In genomic region chr10:80702536-80703390, GRCm38 (mm10) we compare ENCODE assay signal across 1 mouse cellular context.
TF ChIP-seq lines count a peak whose summit lies in the region.

No protein-coding gene starts in this region.

TF ChIP-seq in myocyte, 11 proteins besides CTCF, POLR2A, EP300 and RAD21:
- no peak for TF ChIP-seq TCF3 (IDR thresholded peaks at IDR 0.05; ENCODE audit: insufficient read length, low read depth)
- no peak for TF ChIP-seq USF1 (IDR thresholded peaks at IDR 0.05; ENCODE audit: low read depth)
- TF ChIP-seq POLR2AphosphoS2 (IDR thresholded peaks at IDR 0.05; ENCODE audit: insufficient read length, low read depth) = peak; percentile 60
- TF ChIP-seq MYOD1 (IDR thresholded peaks at IDR 0.05; ENCODE audit: control insufficient read depth in 1 of 3, insufficient read length in 2 of 3, low read depth in 2 of 3) = peak in 2 of 3 experiments; percentile 2 to 14
- peak; percentile 37 for TF ChIP-seq E2F4 (IDR thresholded peaks at IDR 0.05; ENCODE audit: insufficient read depth)
- peak in 1 of 3 experiments; percentile 28 for TF ChIP-seq MYOG (IDR thresholded peaks at IDR 0.05; ENCODE audit: control insufficient read depth in 1 of 3, insufficient read depth in 1 of 3, insufficient read length in 2 of 3, low read depth in 2 of 3)
- peak; percentile 83 for TF ChIP-seq SRF (IDR thresholded peaks at IDR 0.05; ENCODE audit: control insufficient read depth, insufficient read length, low read depth)
